Mouse (Mus musculus) adrenal gland, adult 18-20 months (tissue): ENCODE measurements at regions not wholly inside any gene's neighbourhood (a gene's known extent, or its start where the extent isn't known, plus 50 kb on each side); places are given as distances from the start of the nearest gene placed in this dataset.

Experiments
- DNase-seq, 2 experiments: peaks; one replicate each; pipeline ENCODE4 v3.0.0; 2021 to 2022; ENCODE audit warnings: low spot score in 2 of 2

GRCm38 (mm10) chr12:109662179-109662578, 62.0 kb upstream of the Rtl1 start:
- no peak for DNase-seq

GRCm38 (mm10) chr12:109674766-109675165, 74.6 kb upstream of the Rtl1 start:
- no peak for DNase-seq

- DNase-seq = no peak
Measured at GRCm38 (mm10) chr12:109694046-109694445, 93.9 kb upstream of the Rtl1 start.

- DNase-seq = no peak
Measured at GRCm38 (mm10) chr12:109694801-109695430, 94.8 kb upstream of the Rtl1 start.

GRCm38 (mm10) chr12:109706820-109707219, 106.7 kb upstream of the Rtl1 start:
- DNase-seq = no peak

GRCm38 (mm10) chr12:109709661-109710060, 109.5 kb upstream of the Rtl1 start:
- peak in 1 of 2 experiments; percentile 16 for DNase-seq

GRCm38 (mm10) chr12:109711392-109711791, 111.3 kb upstream of the Rtl1 start:
- no peak for DNase-seq

GRCm38 (mm10) chr12:109711946-109712345, 111.8 kb upstream of the Rtl1 start:
- no peak for DNase-seq

GRCm38 (mm10) chr12:109712386-109712785, 112.3 kb upstream of the Rtl1 start:
- no peak for DNase-seq

GRCm38 (mm10) chr12:109713041-109713440, 112.9 kb upstream of the Rtl1 start:
- no peak for DNase-seq

- DNase-seq = no peak
Measured at GRCm38 (mm10) chr12:109714061-109714460, 113.9 kb upstream of the Rtl1 start.

GRCm38 (mm10) chr12:109716991-109717390, 116.9 kb upstream of the Rtl1 start:
- DNase-seq = no peak

- no peak for DNase-seq
Measured at GRCm38 (mm10) chr12:109718036-109718435, 117.9 kb upstream of the Rtl1 start.

GRCm38 (mm10) chr12:109738201-109738600, 138.1 kb upstream of the Rtl1 start:
- no peak for DNase-seq

GRCm38 (mm10) chr12:109738911-109739310, 138.8 kb upstream of the Rtl1 start:
- DNase-seq = no peak

- DNase-seq = no peak
Measured at GRCm38 (mm10) chr12:109742486-109742885, 142.4 kb upstream of the Rtl1 start.

- peak in 1 of 2 experiments; percentile 13 for DNase-seq
Measured at GRCm38 (mm10) chr12:109743036-109743650, 143.0 kb upstream of the Rtl1 start.

- no peak for DNase-seq
Measured at GRCm38 (mm10) chr12:109744186-109744585, 144.1 kb upstream of the Rtl1 start.

- peak in 1 of 2 experiments; percentile 18 for DNase-seq
Measured at GRCm38 (mm10) chr12:109745731-109746484, 145.8 kb upstream of the Rtl1 start.

- peak in 1 of 2 experiments; percentile 15 for DNase-seq
Measured at GRCm38 (mm10) chr12:109747201-109747600, 147.1 kb upstream of the Rtl1 start.

- peak in 1 of 2 experiments; percentile 14 for DNase-seq
Measured at GRCm38 (mm10) chr12:109747776-109748175, 147.6 kb upstream of the Rtl1 start.
